Mouse (Mus musculus) small intestine, adult 10 weeks (tissue): Measurements from ENCODE around the gene Cldn20. TPM values are rescaled to one million over a fixed set of nuclear protein-coding genes. Genes with fewer than 3 reads are reported as not detected.

Experiments
- polyA plus RNA-seq: library from polyadenylated mRNA; stranded (reverse); fragments of 350-450 nt; fragmentation: Illumina TruSeq; extraction: RNeasy Lipid Tissue Mini Kit (QIAGEN cat#74804); gene quantifications from one replicate; pipeline ENCODE4 v1.2.3, GENCODE M21; 2014; ENCODE audit warnings: low replicate concordance

Gene Cldn20
- 1.1 TPM for polyA plus RNA-seq

GRCm38 (mm10) chr17:3532254-3532653, at the start of gene Cldn20:
TSS of gene Cldn20 (plus strand) at chr17:3532554.

GRCm38 (mm10) chr17:3557331-3558311, 25.3 kb downstream of the Cldn20 start, which contains the start of gene Tfb1m:
TSS of gene Tfb1m (minus strand) at chr17:3557781.

Other genes starting within 250 kb of the Cldn20 start
- 3.9 TPM for gene Tiam2, start 206.0 kb upstream of the Cldn20 start, polyA plus RNA-seq
- 11.1 TPM for gene Tfb1m, start 25.2 kb downstream of the Cldn20 start, polyA plus RNA-seq
- gene Nox3, start 163.7 kb downstream of the Cldn20 start, polyA plus RNA-seq, result not detected